Mouse (Mus musculus): ENCODE measurements around the gene App.
A peak's percentile ranks its signal among the peaks of the same experiment; 100 is the strongest.

Gene App

DNA sequence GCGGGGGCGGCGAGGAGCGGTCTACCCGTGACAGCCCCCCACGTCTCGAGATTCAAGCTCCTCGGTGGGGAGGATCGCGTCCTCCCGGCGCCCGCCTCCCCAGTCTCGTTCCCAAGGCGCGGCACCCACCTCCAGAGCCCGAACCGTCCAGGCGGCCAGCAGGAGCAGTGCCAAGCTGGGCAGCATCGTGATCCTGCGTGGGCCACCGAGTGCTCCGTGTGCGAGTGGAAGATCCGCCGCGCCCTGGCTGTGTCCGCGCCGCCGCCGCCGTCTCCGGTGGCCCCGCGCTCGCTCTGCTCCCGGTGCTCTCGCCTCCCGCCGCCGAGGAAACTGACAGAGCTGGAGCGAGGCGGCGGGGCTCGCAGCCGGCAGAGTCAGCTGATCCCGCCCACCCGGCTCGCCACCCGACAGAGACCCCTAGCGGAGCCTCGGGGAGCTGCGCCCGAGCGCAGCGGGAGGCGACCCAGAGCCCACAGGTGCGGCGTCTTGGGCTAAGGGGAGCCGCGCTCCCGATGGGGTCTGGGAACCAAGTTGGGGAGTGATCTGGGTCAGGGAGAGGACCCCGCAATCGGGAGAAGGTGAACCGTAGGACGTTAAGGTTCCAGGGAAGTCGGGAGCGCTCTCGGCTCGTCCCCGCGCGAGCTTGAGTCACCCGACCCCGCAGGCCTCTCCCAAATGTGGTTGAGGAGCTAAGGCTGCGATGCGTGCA, at the start of gene App:
Gene App, minus strand, starts transcription at position 394 of the 709 bp plus-strand sequence.
- peak; percentile 88 to 93 for DNase-seq (ENCODE audit: low spot score in 2 of 2)

DNA sequence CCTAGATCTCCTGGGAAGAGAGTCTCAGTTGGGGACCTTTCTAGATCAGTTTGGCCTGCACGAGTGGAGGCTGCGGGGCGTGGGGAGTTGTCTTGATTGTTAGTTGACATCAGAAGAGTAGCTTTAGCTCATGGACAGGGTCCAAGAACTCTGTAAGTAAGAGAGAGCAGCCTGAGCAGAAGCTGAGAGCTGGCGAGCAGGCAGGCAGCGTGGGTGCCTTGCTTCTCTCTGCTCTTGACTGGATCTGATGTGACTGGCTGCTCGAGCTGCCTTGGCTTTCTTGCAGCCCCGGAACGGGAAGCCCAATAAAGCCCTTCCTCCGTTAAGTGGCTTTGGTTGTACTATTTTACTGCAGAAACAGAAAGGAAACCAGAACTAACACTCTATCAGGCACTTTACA, 42.3 kb upstream of the App start:
- peak; percentile 30 to 41 for DNase-seq (ENCODE audit: low spot score in 2 of 2)

DNA sequence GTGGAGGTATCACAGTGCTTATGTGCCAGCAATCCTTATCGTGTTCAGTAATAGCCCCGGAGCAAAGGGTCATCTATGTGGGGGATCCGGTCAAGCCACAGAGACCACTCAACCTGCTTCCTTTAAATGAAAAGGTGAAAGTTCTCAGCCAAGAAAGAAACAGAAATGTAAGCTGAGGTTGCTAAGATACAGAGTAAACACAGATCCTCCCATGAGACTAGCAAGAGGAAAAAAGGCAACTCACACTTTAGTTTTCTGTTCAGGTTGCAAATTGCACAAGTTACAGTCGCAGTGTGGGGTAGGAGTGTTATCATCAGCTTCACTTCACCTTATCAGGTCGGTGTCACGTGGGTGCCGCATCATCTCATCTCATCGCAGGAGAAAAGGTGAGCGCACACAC, 41.6 kb upstream of the App start:
- DNase-seq (ENCODE audit: low spot score in 2 of 2), result no peak

DNA sequence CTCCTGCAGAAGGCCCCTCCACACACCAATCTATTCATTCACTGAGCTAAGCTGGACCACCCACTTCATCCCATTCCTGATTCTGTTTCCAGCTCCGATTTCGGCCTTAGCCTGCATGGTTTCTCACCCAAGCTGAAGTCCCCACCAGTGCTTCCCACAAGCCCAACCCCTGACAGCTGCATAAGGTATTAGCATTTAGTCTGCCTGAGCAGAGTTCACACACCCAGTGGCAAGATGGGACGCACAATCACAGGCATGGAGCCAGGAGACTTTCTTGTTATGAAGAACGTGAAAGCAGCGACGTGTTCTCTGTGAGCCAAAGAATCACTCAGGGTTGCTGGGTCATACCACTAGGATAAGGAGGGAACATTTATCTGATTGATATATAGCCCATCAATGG, 22.1 kb upstream of the App start:
- no peak for DNase-seq (ENCODE audit: low spot score in 2 of 2)

DNA sequence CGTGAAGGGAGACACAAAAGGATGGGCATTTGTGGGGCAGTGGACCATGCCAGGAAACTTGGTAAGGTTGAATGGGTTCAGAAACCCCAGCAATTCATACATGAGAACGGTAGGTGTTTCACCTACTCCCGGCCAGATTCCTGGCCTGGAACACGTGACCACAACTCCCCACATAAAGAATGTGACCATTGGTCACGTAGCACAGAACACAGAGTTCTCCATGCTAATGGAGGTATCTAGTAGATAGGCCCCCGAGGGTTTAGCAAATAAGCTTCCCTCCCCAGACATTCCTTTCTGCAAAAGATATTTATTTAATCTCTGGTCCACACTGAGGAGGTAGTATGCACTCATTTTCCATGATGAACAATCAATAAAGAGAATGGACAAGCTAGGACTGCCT, 21.6 kb upstream of the App start:
- DNase-seq (ENCODE audit: low spot score in 2 of 2), result no peak

DNA sequence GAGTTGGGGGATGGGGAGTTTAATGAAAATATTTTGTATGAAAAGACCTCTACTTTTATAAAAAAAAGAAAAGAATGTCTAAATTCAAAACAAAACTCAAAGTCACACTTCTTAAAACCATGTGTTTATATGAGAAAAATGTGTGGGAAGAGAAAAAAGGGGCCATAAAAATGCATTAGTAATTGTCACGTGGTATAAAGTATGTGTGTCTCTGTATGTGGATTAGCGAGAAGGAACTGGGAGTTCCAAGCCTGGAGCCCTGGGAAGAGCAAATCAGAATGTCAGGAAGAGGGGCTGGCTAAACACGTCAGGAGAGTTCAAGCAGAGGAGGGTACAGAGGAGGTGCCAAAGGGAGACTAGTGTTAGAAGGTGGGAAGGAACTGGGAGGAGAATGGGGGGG, 7.9 kb upstream of the App start:
- no peak for DNase-seq (ENCODE audit: low spot score in 2 of 2)

DNA sequence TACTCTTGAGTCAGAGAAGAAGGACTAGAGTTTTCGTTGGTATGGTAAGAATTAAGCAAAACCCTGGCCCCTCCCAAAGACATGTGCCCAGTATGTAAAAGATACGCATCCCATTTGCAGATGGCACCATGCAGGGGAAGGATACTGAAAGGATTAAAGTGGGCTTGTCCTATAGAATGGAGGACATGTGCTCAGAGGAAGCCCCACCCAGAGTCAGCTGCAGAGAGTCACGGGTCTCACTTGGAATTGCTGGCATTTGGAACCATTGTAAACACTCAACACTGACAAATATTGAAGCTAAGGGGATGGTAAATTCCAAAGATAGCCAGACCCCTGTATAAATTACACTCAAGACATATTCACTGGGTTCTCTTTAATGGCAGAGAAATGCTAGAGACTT, 7.1 kb upstream of the App start:
- no peak for DNase-seq (ENCODE audit: low spot score in 2 of 2)

DNA sequence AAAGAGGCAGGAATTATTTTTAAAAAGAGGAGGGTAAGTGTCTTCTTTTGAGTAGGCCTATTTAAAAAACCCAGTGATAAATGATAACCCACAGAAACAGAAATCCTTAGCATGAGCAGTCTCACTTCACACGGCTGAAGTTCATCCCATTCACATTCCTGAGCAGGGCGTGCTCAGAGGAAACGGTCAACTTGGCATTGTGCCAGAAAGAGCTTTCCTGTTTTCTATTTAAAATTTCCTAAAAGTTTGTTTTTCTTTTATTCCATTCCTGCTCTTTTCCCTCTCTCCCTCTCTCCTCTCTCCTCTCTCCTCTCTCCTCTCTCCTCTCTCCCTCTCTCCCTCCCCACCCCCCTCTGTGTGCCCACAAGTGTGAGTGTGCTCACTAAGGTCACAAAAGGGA, 3.1 kb upstream of the App start:
- no peak for DNase-seq (ENCODE audit: low spot score in 2 of 2)

DNA sequence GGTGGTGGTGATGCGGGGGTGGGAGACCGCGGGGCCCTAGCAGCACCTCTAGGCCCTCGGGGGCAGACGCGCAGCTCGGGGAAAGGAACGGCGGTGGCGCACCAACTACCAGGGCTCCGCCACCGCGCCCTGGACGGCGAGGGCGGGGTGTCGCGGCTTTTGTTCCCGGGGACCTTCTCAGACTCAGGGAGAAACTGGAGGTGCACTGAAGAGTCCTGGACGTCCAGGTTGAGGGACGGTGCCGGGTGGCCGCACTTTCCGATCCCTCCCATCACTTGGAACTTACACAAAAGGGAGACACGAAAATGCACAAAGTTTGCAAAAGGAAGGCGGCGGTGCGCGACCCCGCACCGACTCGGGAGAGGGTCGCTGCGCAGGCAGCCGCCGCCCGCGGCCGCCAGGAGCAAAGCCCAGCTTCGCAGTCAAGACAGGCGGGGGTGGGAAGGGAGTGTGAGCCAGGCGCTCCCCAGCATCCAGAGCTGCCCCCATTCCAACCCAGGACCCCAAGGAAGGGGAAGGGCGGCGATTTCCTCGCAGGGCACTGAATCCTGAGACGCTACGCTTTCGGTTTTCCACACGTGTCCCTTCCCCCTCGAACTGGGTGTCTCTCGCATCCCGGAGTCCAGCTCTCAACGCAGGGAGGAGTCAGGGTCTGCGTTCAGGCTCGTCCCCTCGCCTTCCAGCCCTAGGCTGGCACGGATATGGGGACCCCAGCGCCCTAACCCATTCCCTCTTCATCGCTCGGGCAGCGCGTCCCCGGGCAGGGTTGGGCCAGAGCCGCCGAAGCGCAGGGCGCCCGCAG, 794 bp downstream of the App start:
- DNase-seq (ENCODE audit: low spot score in 2 of 2), result peak; percentile 46 to 59

DNA sequence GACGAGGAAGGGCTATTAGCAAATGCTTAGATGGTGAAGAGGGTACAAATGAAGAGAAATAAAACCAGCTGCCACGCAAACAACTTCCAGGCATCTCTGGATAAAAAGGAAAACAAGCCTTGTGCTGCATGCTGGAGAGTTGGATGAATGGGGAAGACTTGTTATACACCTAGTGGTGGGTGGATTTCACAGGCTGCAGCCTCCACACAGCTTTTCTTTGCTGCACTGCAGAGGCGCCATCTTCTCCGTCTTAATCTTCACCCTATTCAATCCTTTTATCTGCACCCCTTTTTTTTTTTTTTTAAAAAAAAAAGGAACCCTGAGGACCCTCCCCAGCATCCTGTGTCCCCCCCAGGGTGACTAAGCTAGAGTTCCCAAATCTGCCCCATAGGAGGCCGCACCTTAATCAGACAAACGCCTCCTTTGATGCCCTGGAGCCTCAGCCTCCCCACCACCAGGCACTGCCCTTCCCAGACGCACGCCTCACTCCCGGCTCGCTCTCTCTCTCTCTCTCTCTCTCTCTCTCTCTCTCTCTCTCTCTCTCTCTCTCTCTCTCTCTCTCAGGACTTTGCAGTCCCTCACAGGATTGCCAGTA, 1.5 kb downstream of the App start:
- peak; percentile 72 to 73 for DNase-seq (ENCODE audit: low spot score in 2 of 2)

DNA sequence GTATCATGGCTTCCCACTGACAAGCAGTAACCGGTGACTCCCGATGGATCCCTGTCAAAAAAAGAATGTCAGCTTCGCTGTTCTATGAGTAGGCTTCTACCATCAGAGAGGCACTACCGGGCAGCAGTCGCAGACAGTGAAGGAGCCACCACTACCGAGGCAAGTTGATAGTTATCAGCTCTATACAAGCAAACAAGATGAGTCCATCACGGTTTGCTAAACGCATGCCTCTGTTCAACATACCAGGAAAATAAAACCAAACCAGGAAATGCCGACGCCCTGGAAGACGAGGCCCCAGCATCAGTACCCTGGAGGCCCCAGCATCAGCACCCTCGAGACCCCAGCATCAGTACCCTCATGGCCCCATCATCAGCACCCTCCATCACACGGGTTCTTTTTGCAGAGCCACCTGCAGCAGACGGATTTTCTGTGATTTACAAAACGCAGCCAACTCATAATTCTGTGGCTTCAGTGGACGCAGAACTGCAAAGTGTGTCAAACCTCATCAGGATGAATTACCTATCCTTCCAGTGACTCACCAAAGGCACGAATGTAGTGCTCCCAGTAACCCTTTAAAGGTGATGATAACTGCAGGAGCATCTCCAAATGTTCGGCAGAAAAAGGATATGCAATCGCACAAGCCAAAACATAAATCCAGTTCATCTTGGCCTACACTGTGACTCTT, 2.6 kb downstream of the App start:
- peak in 1 of 2 experiments; percentile 56 for DNase-seq (ENCODE audit: low spot score in 2 of 2)

DNA sequence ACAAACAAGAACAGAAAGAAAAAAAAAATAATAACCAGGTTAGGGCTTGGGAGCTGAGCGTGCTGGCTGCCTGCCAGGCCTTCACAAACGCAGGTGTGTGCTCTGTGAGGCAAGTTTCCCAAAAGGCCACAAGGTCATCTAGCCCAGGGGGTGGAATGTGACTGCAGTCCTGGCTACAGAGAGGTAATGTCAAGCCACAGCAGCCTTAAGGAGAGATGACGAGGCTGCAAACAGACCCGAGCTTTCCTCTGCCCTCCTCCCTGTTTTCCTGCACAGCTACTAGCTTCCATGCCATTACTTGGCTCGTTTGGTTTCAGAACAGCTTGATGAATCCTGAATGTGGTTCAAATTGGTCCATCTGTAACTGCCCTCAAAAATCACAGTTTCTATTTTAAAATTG, 4.7 kb downstream of the App start:
- DNase-seq (ENCODE audit: low spot score in 2 of 2), result no peak

DNA sequence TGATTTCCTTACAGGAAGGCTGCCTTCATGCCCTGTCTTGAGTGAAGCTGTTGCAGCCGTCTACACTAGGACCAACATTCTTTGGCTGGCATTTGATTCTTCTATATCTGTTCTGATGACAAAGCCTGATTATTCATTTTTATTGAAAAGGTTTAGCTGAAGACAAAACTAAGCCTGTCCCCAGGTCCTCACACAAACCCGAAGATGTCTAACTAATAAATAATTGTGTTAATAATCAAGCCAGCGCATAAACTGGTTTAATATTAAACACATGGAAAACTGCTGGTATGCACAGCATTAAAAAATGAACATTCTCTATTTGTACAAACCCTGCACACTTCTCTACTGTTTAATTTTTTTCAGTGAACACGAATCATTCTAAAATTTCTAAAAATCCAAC, 7.4 kb downstream of the App start:
- no peak for DNase-seq (ENCODE audit: low spot score in 2 of 2)

DNA sequence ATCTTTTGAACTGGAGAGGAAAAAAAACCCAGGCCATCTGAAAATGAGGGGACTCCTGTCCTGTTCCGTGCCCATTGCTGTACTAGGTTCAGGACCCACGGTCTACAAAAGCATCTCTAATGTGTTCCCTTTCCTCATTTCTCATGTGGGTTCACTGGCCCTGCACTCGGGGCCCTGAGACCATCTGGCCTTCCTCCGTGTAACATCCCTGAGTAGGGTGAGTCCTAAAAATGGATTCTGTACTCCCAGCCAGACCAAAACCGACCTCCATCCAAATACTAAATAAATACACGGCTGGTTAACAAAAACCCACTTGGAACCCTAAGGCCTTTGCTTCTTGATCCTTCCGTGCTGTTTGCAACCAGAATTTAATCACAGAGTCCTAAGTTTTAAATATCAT, 7.9 kb downstream of the App start:
- DNase-seq (ENCODE audit: low spot score in 2 of 2), result no peak

DNA sequence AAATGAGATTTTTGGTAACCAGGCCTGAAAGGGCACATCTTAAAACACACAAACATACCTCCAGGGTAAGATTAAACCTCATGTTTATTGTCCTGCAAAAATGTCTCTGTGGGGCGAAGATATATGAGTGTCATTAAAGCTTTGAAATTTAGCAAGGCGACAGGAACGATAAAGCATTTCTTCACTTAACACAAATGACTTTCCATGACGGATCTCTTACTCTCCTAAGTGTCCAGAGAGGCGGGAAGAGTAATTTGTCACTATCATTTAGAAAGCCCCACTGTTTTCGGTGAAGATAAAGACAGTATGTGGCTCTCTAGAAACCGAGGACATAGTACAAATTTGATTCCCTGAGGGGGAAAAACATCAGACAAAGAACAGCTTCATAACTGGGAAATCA, 8.4 kb downstream of the App start:
- no peak for DNase-seq (ENCODE audit: low spot score in 2 of 2)

DNA sequence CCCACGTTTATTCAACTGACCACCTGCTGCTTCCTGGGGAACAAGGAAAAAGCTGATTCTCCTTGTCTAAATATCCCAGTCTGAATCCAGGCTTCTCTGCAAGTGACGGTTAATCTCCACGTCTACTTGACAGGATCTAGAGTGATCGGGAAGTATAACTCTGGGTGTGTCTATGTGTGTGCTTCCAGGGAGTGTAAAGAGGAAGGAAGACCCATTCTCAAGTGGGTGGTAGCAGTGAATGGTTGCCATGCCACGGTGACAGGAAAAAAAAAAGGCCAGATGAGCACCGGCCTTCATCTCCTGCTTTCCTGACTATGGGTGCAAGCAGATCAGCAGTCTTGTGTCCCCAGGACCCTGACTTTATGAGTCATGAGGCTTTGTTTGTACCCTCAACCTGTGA, 10.8 kb downstream of the App start:
- no peak for DNase-seq (ENCODE audit: low spot score in 2 of 2)

DNA sequence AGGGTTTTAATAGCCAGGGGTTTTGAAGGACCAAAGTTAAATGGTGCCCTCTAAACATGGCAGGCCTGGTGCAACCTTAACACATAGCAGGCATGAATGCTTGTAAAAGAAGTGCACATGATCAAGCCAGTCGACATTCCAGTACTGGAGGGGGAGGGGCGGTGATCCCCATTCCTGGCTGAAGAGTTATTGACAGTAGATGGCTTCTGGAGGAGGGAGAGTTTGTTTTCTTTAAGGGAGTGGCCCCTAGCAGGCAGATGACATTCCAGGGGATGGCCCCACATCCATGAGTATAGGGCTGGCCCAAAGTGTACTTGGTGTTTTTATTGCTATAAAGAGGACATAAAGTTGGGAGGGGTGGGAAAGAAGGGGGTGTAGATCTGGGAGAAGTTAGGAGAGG, 13.4 kb downstream of the App start:
- DNase-seq (ENCODE audit: low spot score in 2 of 2), result no peak

DNA sequence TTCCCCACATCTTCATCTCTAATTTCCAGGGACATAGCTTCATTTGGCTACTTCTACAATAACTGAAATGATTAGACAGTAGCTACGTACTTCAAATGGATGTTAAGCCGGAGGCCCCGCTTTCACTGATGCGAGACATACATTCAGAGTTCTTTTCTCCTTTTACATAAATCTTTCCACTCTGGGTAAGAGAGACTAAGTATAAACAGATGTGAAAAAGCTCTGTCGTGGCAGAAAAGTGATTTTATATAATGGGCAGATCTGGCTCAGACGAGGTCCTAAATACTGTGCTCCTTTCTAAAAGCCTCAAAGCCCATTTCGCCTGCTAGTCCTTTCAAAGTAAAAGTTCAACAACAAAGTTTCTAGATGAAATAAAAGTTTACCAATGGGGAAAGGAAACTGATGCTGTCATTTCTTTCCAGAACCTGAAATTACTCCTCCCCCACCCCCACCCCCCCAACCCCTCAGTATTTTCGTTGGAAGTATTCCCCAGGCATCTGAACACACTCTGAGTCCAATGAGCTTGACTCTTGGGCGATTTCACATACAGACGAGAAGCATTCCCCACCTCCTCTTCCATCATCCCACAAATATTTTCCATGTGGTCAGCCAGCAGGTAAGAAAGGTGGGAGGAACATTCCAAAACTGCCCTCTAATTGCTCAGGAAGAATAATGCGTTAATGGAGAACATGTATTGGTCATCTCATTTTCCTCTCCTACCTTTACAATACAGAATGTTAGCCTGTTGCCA, 15.6 kb downstream of the App start:
- no peak for DNase-seq (ENCODE audit: low spot score in 2 of 2)

DNA sequence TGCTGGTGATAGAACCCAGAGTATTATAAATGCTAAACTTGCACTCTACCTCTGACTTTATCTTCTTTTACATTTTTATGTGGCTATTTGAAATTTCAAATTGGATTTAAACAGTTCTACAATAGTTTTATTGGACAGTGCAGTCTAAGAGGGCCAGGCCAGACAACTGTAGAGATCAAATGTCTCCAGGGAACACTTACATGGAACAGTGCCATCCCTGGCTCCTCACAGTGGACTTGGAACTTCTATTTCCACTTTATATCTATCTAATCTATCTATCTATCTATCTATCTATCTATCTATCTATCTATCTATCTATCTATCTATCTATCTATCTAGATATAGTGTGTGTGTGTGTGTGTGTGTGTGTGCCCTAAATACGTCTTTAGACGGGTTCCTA, 16.4 kb downstream of the App start:
- no peak for DNase-seq (ENCODE audit: low spot score in 2 of 2)

DNA sequence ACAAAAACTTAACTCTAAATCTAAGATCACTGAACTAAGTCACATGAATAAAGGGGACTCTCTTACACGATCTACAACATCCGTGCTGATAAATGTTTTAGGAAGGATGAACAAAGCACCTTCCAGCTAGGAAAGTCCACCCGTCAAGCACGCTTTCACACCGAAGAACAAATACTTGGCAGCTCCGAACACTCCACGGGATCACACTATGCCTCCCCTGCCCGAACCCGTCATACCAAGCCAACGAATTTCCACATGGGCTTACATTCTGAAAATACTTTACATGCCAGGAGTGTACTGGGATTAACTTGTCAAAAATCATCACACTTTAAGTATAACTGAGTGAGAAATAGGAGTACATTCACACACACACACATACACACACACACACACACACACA, 17.7 kb downstream of the App start:
- DNase-seq (ENCODE audit: low spot score in 2 of 2), result no peak

DNA sequence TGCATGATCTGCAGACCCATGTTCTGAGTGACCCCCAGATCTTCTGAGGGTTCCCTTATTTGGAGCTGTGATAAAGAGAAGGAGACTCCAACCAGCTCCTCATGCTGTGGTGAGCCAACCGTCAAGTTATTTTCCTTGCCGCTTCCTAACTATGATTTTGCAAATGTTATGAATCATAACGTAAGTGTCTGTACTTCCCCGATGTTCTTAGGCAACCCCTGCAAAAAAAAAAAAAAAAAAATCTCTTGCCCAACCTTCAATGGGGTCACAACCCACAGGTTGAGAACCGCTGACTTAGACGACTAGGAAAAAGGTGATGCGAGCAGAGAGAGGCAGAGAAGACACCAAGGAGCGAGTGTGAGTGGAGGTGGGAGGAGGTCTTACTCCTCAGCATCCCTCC, 21.1 kb downstream of the App start:
- DNase-seq (ENCODE audit: low spot score in 2 of 2), result no peak

DNA sequence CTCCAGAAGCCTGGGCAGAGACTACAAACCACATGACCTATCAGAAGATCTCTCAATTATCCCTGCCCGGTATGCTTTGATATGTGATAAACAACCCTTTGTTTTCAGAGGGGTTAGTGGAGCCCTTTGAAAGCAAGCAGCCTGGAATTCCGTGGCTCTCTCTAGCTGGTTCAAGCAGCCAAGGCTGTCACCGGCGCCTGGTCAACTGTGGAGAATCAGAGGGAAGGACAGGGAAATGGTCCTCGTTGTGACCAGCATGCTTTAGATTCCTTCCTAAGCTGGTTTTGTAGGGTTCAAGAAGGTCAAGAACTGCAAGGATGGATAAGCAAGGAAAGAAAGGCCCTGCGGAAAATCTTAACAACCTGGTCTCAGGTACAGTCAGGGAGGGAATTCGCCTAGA, 21.9 kb downstream of the App start:
- DNase-seq (ENCODE audit: low spot score in 2 of 2), result no peak
